Mouse (Mus musculus) kidney, adult 9 months (tissue): ENCODE results near the gene Synpo2l.

Source experiments
- DNase-seq: peaks from one replicate; pipeline ENCODE4 v3.0.0; 2022

Gene Synpo2l

GRCm38 (mm10) chr14:20677906-20678305 lies 9.8 kb upstream of the Synpo2l start:
- peak; percentile 54 for DNase-seq

- peak; percentile 97 for DNase-seq
Measured at GRCm38 (mm10) chr14:20674064-20674833, 6.1 kb upstream of the Synpo2l start, which contains the start of gene Sec24c. Sec24c (plus strand) TSS chr14:20674308.

- peak; percentile 92 for DNase-seq
Measured at GRCm38 (mm10) chr14:20673735-20674063, 5.5 kb upstream of the Synpo2l start.

GRCm38 (mm10) chr14:20672990-20673389 lies 4.8 kb upstream of the Synpo2l start:
- DNase-seq: peak; percentile 78

GRCm38 (mm10) chr14:20667469-20667868 lies 685 bp downstream of the Synpo2l start:
- no peak for DNase-seq

GRCm38 (mm10) chr14:20664436-20664835 lies 3.7 kb downstream of the Synpo2l start:
- no peak for DNase-seq

- no peak for DNase-seq
Measured at GRCm38 (mm10) chr14:20663601-20664000, 4.6 kb downstream of the Synpo2l start.

GRCm38 (mm10) chr14:20662740-20663139 lies 5.4 kb downstream of the Synpo2l start:
- DNase-seq: no peak

- DNase-seq: peak; percentile 73
Measured at GRCm38 (mm10) chr14:20661661-20662331, 6.4 kb downstream of the Synpo2l start.

GRCm38 (mm10) chr14:20660827-20661660 lies 7.1 kb downstream of the Synpo2l start:
- DNase-seq: peak; percentile 98

- DNase-seq: no peak
Measured at GRCm38 (mm10) chr14:20659687-20660086, 8.5 kb downstream of the Synpo2l start.

GRCm38 (mm10) chr14:20658902-20659301 lies 9.3 kb downstream of the Synpo2l start:
- DNase-seq: no peak

- peak; percentile 74 for DNase-seq
Measured at GRCm38 (mm10) chr14:20658326-20658725, 9.8 kb downstream of the Synpo2l start.

- no peak for DNase-seq
Measured at GRCm38 (mm10) chr14:20656361-20656760, 11.8 kb downstream of the Synpo2l start, which contains the start of gene Myoz1. Myoz1 (minus strand) TSS chr14:20656540.

- DNase-seq: no peak
Measured at GRCm38 (mm10) chr14:20655731-20656130, 12.4 kb downstream of the Synpo2l start.

- no peak for DNase-seq
Measured at GRCm38 (mm10) chr14:20654690-20655421, 13.3 kb downstream of the Synpo2l start.

- DNase-seq: no peak
Measured at GRCm38 (mm10) chr14:20651722-20652256, 16.4 kb downstream of the Synpo2l start.

GRCm38 (mm10) chr14:20651000-20651399 lies 17.2 kb downstream of the Synpo2l start:
- no peak for DNase-seq

- DNase-seq: no peak
Measured at GRCm38 (mm10) chr14:20646381-20646780, 21.8 kb downstream of the Synpo2l start.

GRCm38 (mm10) chr14:20645547-20645946 lies 22.6 kb downstream of the Synpo2l start:
- no peak for DNase-seq

GRCm38 (mm10) chr14:20641438-20641875 lies 26.7 kb downstream of the Synpo2l start:
- no peak for DNase-seq
